Mouse (Mus musculus): ENCODE data around the gene 6030445D17Rik. TPM values are rescaled to one million over a fixed set of nuclear protein-coding genes. Genes with fewer than 3 reads are reported as not detected.

The 6030445D17Rik gene
- polyA plus RNA-seq, 1 experiment from 2014 or later, result 0.19 TPM

DNA sequence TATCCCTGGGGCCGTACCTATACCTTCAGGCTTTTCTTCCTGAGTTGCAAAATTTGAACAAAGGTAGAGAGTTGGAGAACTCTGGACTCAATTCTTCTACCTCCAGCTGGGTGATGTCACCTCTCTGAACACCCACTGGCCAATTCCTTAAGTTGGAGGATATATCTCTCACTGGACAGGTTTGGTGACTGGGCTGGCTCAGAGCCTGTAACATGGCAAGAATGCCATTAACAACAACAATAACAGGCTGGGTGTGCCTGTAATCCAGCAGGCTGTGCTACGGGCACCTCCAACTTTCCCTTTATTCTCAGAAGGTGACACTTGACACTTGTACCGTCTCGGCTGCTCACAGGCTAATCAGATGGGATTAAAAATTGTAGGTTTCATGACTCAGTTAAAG lies 22.9 kb upstream of the 6030445D17Rik start:
- no peak overlapping the region for H3K27ac ChIP-seq
- no peak overlapping the region for H3K4me2 ChIP-seq
- H3K9me3 ChIP-seq, result no peaks in the 10 kb centered on the region
- H3K4me3 ChIP-seq (replicated peaks), result no peak overlapping the region
- H3K9ac ChIP-seq (replicated peaks), result no peak overlapping the region
- no peaks in the 10 kb centered on the region for H3K27me3 ChIP-seq
- no peaks in the 10 kb centered on the region for H3K4me1 ChIP-seq (replicated peaks)
- no peak for ATAC-seq (ENCODE audit: insufficient number of reproducible peaks, insufficient read depth, low FRiP score, low TSS enrichment, low read depth)
- 57% methylated on average over 4 of the region's 4 CpGs for WGBS
- H3K36me3 ChIP-seq, result no peaks in the 10 kb centered on the region

GRCm38 (mm10) chr4:136441354-136442043 lies 20.6 kb upstream of the 6030445D17Rik start:
- WGBS, result 86% methylated on average over 15 of the region's 15 CpGs

GRCm38 (mm10) chr4:136444561-136444960 lies 17.5 kb upstream of the 6030445D17Rik start:
- ATAC-seq (ENCODE audit: insufficient number of reproducible peaks, insufficient read depth, low FRiP score, low TSS enrichment, low read depth), result no peak
- H3K36me3 ChIP-seq, result no peaks in the 10 kb centered on the region
- H3K9ac ChIP-seq (replicated peaks), result no peak overlapping the region
- H3K4me1 ChIP-seq (replicated peaks), result no peaks in the 10 kb centered on the region
- H3K4me2 ChIP-seq, result no peak overlapping the region
- H3K4me3 ChIP-seq (replicated peaks), result no peak overlapping the region
- 0 out of 2 replicates have a peak, but pooled peaks cover 6% of the 10 kb centered on the region for H3K9me3 ChIP-seq
- 69% methylated on average over 4 of the region's 4 CpGs for WGBS
- H3K27me3 ChIP-seq, result no peaks in the 10 kb centered on the region
- no peak overlapping the region for H3K27ac ChIP-seq

More at GRCm38 (mm10) chr4:136441354-136442043, 20.6 kb upstream of the 6030445D17Rik start:
- H3K9me3 ChIP-seq, result 0 out of 2 replicates have a peak, but pooled peaks cover 6% of the 10 kb centered on the region
- no peaks in the 10 kb centered on the region for H3K36me3 ChIP-seq
- no peaks in the 10 kb centered on the region for H3K27me3 ChIP-seq
- no peak for ATAC-seq (ENCODE audit: insufficient number of reproducible peaks, insufficient read depth, low FRiP score, low TSS enrichment, low read depth)
- H3K9ac ChIP-seq (replicated peaks), result no peak overlapping the region
- no peak overlapping the region for H3K4me3 ChIP-seq (replicated peaks)
- H3K4me2 ChIP-seq, result no peak overlapping the region
- no peak overlapping the region for H3K27ac ChIP-seq
- no peaks in the 10 kb centered on the region for H3K4me1 ChIP-seq (replicated peaks)

- 0 out of 2 replicates have a peak, but pooled peaks cover 3% of the 10 kb centered on the region for H3K9me3 ChIP-seq
- H3K4me2 ChIP-seq, result no peak overlapping the region
- H3K9ac ChIP-seq (replicated peaks), result no peak overlapping the region
- no peaks in the 10 kb centered on the region for H3K36me3 ChIP-seq
- H3K4me1 ChIP-seq (replicated peaks), result peaks cover 6% of the 10 kb centered on the region; the same call in 1 of the 2 replicates
- no peak overlapping the region for H3K4me3 ChIP-seq (replicated peaks)
- H3K27me3 ChIP-seq, result no peaks in the 10 kb centered on the region
- no peak for ATAC-seq (ENCODE audit: insufficient number of reproducible peaks, insufficient read depth, low FRiP score, low TSS enrichment, low read depth)
- H3K27ac ChIP-seq, result no peak overlapping the region
- 88% methylated on average over 5 of the region's 5 CpGs for WGBS
Observed at GRCm38 (mm10) chr4:136449795-136450194, 12.3 kb upstream of the 6030445D17Rik start.

GRCm38 (mm10) chr4:136450271-136450670 lies 11.8 kb upstream of the 6030445D17Rik start:
- H3K27ac ChIP-seq, result no peak overlapping the region
- no peaks in the 10 kb centered on the region for H3K27me3 ChIP-seq
- no peak overlapping the region for H3K4me2 ChIP-seq
- H3K9ac ChIP-seq (replicated peaks), result no peak overlapping the region
- WGBS, result 77% methylated on average over 4 of the region's 4 CpGs
- H3K4me3 ChIP-seq (replicated peaks), result no peak overlapping the region
- peaks cover 10% of the 10 kb centered on the region for H3K4me1 ChIP-seq (replicated peaks)
- H3K9me3 ChIP-seq, result no peaks in the 10 kb centered on the region
- no peaks in the 10 kb centered on the region for H3K36me3 ChIP-seq
- no peak for ATAC-seq (ENCODE audit: insufficient number of reproducible peaks, insufficient read depth, low FRiP score, low TSS enrichment, low read depth)

GRCm38 (mm10) chr4:136451564-136451963 lies 10.5 kb upstream of the 6030445D17Rik start:
- 21% methylated on average over 6 of the region's 6 CpGs for WGBS
- Histone ChIP-seq H3K4me1 (replicated peaks) (peaks cover 11% of the 10 kb centered on the region), H3K9ac (replicated peaks) (0 out of 2 replicates have a peak overlapping the region, but pooled peaks have one; percentile 12), H3K27ac (no peak overlapping the region), H3K9me3 (no peaks in the 10 kb centered on the region), H3K36me3 (no peaks in the 10 kb centered on the region), H3K27me3 (no peaks in the 10 kb centered on the region), H3K4me3 (replicated peaks) (no peak overlapping the region), H3K4me2 (no peak overlapping the region)
- no peak for ATAC-seq (ENCODE audit: insufficient number of reproducible peaks, insufficient read depth, low FRiP score, low TSS enrichment, low read depth)

DNA sequence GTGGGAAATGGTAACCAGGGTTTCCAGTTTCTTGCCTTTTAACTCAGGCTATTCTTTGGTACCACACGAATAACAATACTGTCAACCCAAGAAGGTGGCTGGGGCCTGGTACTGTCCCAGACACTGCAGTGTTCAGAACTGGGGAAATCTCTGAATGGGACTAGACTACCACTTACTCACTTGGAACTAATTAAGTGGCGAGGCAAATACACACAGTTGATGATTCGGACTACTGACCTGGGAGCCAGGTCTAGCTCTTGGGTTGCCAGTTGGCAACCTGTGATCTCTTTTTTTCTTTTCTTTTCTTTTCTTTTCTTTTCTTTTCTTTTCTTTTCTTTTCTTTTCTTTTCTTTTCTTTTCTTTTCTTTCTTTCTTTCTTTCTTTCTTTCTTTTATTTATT lies 9.8 kb upstream of the 6030445D17Rik start:
- Histone ChIP-seq H3K9me3 (no peaks in the 10 kb centered on the region), H3K27me3 (no peaks in the 10 kb centered on the region), H3K4me3 (replicated peaks) (no peak overlapping the region), H3K4me1 (replicated peaks) (peaks cover 11% of the 10 kb centered on the region), H3K36me3 (no peaks in the 10 kb centered on the region), H3K27ac (no peak overlapping the region), H3K9ac (replicated peaks) (no peak overlapping the region), H3K4me2 (no peak overlapping the region)
- ATAC-seq (ENCODE audit: insufficient number of reproducible peaks, insufficient read depth, low FRiP score, low TSS enrichment, low read depth), result no peak
- WGBS, result 70% methylated on average over 3 of the region's 3 CpGs

- Histone ChIP-seq H3K4me3 (replicated peaks) (no peak overlapping the region), H3K27ac (no peak overlapping the region), H3K9ac (replicated peaks) (no peak overlapping the region), H3K4me1 (replicated peaks) (peaks cover 11% of the 10 kb centered on the region), H3K9me3 (no peaks in the 10 kb centered on the region), H3K36me3 (no peaks in the 10 kb centered on the region), H3K4me2 (no peak overlapping the region), H3K27me3 (no peaks in the 10 kb centered on the region)
- ATAC-seq (ENCODE audit: insufficient number of reproducible peaks, insufficient read depth, low FRiP score, low TSS enrichment, low read depth), result no peak
- WGBS, result 13% methylated on average over 5 of the region's 5 CpGs
Observed at GRCm38 (mm10) chr4:136452792-136453191, 9.3 kb upstream of the 6030445D17Rik start.

- peak overlapping the region; percentile 46 for H3K4me2 ChIP-seq
- no peak overlapping the region for H3K9ac ChIP-seq (replicated peaks)
- no peaks in the 10 kb centered on the region for H3K36me3 ChIP-seq
- no peaks in the 10 kb centered on the region for H3K9me3 ChIP-seq
- H3K4me1 ChIP-seq (replicated peaks), result peaks cover 11% of the 10 kb centered on the region
- H3K27ac ChIP-seq, result no peak overlapping the region
- H3K4me3 ChIP-seq (replicated peaks), result peak overlapping the region; percentile 12
- H3K27me3 ChIP-seq, result peaks cover 5% of the 10 kb centered on the region; the same call in 1 of the 2 replicates
- ATAC-seq (ENCODE audit: insufficient number of reproducible peaks, insufficient read depth, low FRiP score, low TSS enrichment, low read depth), result 0 out of 2 replicates have a peak, but pooled peaks have one; percentile 31
- WGBS, result 6% methylated on average over 10 of the region's 10 CpGs
Observed at GRCm38 (mm10) chr4:136454850-136455260, 7.2 kb upstream of the 6030445D17Rik start.

DNA sequence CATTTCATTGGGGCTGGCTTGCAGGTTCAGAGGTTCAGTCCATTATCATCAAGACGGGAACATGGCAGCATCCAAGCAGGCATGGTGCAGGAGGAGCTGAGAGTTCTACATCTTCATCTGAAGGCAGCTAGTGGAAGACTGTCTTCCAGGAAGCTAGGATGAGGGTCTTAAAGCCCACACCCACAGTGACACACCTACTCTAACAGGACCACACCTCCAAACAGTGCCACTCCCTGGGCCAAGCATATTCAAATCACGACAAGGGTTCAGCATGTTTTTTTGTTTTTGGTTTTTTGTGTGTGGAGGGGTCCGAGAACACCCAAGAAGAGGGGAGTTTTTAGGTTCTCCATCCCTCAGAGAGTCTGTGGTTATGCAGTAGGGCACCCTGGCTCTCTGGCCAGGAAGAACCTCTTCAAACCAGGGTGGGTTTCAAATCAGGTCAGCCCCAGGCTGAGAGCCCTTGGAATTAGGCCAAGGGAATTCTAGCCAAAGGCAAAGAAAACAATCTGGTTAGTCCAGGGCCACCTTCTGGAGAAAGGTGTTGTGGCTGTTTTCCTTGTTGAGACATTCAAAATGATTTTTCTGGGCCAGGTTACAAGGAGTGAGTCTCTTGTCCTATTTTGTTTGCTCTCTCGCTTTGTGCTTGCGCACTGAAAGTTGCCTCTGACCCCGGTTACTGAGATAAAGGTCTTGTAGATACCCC lies 5.4 kb upstream of the 6030445D17Rik start:
- H3K27me3 ChIP-seq, result peaks cover 18% of the 10 kb centered on the region
- H3K4me2 ChIP-seq, result no peak overlapping the region
- no peak overlapping the region for H3K4me3 ChIP-seq (replicated peaks)
- H3K36me3 ChIP-seq, result no peaks in the 10 kb centered on the region
- H3K9ac ChIP-seq (replicated peaks), result no peak overlapping the region
- H3K9me3 ChIP-seq, result no peaks in the 10 kb centered on the region
- H3K4me1 ChIP-seq (replicated peaks), result peaks cover 9% of the 10 kb centered on the region
- H3K27ac ChIP-seq, result no peak overlapping the region
- no peak for ATAC-seq (ENCODE audit: insufficient number of reproducible peaks, insufficient read depth, low FRiP score, low TSS enrichment, low read depth)
- 89% methylated on average over 6 of the region's 6 CpGs for WGBS

- no peak overlapping the region for H3K4me3 ChIP-seq (replicated peaks)
- no peak overlapping the region for H3K9ac ChIP-seq (replicated peaks)
- H3K27ac ChIP-seq, result no peak overlapping the region
- H3K4me1 ChIP-seq (replicated peaks), result peaks cover 21% of the 10 kb centered on the region
- no peaks in the 10 kb centered on the region for H3K36me3 ChIP-seq
- WGBS, result 83% methylated on average over 7 of the region's 7 CpGs
- H3K9me3 ChIP-seq, result no peaks in the 10 kb centered on the region
- ATAC-seq (ENCODE audit: insufficient number of reproducible peaks, insufficient read depth, low FRiP score, low TSS enrichment, low read depth), result no peak
- H3K27me3 ChIP-seq, result peaks cover 34% of the 10 kb centered on the region
- no peak overlapping the region for H3K4me2 ChIP-seq
Observed at GRCm38 (mm10) chr4:136458276-136458675, 3.8 kb upstream of the 6030445D17Rik start.
